Mouse (Mus musculus) liver, embryonic 14.5 days (tissue): ENCODE data around the gene 4930550L24Rik. TPM values are rescaled to one million over a fixed set of nuclear protein-coding genes. Genes with fewer than 3 reads are reported as not detected.

ENCODE experiments used
- ATAC-seq: fragments of 200-750 bp; cut with Nextera tagmentation; 2 replicates; pipeline ENCODE4 v1.8.0; 2017; ENCODE audit warnings: moderate number of reproducible peaks, mild to moderate bottlenecking, moderate library complexity; ENCODE audit not compliant: insufficient read depth
- DNase-seq, 3 experiments: peaks; one replicate each; pipeline ENCODE4 v3.0.0-alpha.2; 2012 to 2013; ENCODE audit warnings: low read depth in 3 of 3, low spot score in 3 of 3
- H3K27ac ChIP-seq: fragments of 300-500 bp; sonication (generic); 2 replicates; pipeline ENCODE4 v1.5.1; 2014; ENCODE audit warnings: moderate library complexity, mild to moderate bottlenecking, control low read depth, inconsistent platforms
- H3K27me3 ChIP-seq: fragments of 300-500 bp; sonication (generic); 2 replicates; pipeline ENCODE4 v1.6.1; 2014; ENCODE audit warnings: mild to moderate bottlenecking, low read length, moderate library complexity; ENCODE audit not compliant: control insufficient read depth, insufficient read depth
- H3K36me3 ChIP-seq: fragments of 300-500 bp; sonication (generic); replicated peaks from 2 replicates; pipeline ENCODE4 v1.6.1; 2014; ENCODE audit warnings: low read depth; ENCODE audit not compliant: control insufficient read depth, insufficient read depth
- H3K4me1 ChIP-seq, 2 experiments: fragments of 200-500 bp in 1 of 2; fragments of 300-500 bp in 1 of 2; sonication (generic) in 1 of 2; replicated peaks; 2 replicates each; pipeline ENCODE4 v1.6.1; 2012 to 2014; ENCODE audit warnings: antibody characterized with exemption in 1 of 2, inconsistent platforms in 1 of 2, low read length in 1 of 2; ENCODE audit not compliant: control insufficient read depth in 2 of 2, insufficient read depth in 2 of 2
- H3K4me2 ChIP-seq: fragments of 300-500 bp; sonication (generic); 2 replicates; pipeline ENCODE4 v1.6.1; 2014; ENCODE audit warnings: low read depth, mild to moderate bottlenecking, control low read depth, moderate library complexity
- H3K4me3 ChIP-seq, 2 experiments: fragments of 200-500 bp in 1 of 2; fragments of 300-500 bp in 1 of 2; sonication (generic) in 1 of 2; 2 replicates each; pipeline ENCODE4 v1.5.1; 2012 to 2014; ENCODE audit warnings: low read depth in 2 of 2, low read length in 2 of 2, mild to moderate bottlenecking in 2 of 2, control low read depth in 1 of 2, inconsistent platforms in 1 of 2, moderate library complexity in 1 of 2; ENCODE audit not compliant: insufficient read depth in 1 of 2
- H3K9ac ChIP-seq: fragments of 300-500 bp; sonication (generic); replicated peaks from 2 replicates; pipeline ENCODE4 v1.6.1; 2014; ENCODE audit warnings: mild to moderate bottlenecking, control low read depth, moderate library complexity
- H3K9me3 ChIP-seq: fragments of 300-500 bp; sonication (generic); 2 replicates; pipeline ENCODE4 v1.6.1; 2016; ENCODE audit warnings: low read length, mixed read lengths; ENCODE audit not compliant: control insufficient read depth
- CTCF ChIP-seq: IDR thresholded peaks from 2 replicates; pipeline ENCODE4 v1.5.1; 2016; ENCODE audit warnings: antibody characterized with exemption, low read depth, control low read depth
- EP300 ChIP-seq: IDR thresholded peaks from 2 replicates; pipeline ENCODE4 v1.6.1; 2016; ENCODE audit warnings: antibody characterized with exemption, low read depth
- WGBS: fragments of 180-500 bp; shearing (Covaris S2); extraction: QIAGEN DNeasy Blood & Tissue Kit; methylation state at CpG from one replicate; pipeline ENCODE4 v1.1.7; 2014; ENCODE audit not compliant: insufficient replicate concordance; 5-methylcytosine and 5-hydroxymethylcytosine counted together
- polyA plus RNA-seq, 2 experiments: library from polyadenylated mRNA; depleted of rRNA in 1 of 2; stranded (reverse) in 1 of 2; unstranded in 1 of 2; fragments of >200 nt; fragmentation: Nextera tagmentation in 1 of 2; extraction: Ambion mirVana in 1 of 2; gene quantifications; 2 replicates each; pipeline versions ENCODE4 v1.2.1 to v1.2.3; 2012 to 2014

Gene 4930550L24Rik
- polyA plus RNA-seq (2012; rRNA removed) (0.06 TPM in 1 of 2 replicates, not detected in the other), polyA plus RNA-seq (2014; fragmentation: Nextera tagmentation; extraction: Ambion mirVana) (0.16 TPM in 1 of 2 replicates, not detected in the other)

DNA sequence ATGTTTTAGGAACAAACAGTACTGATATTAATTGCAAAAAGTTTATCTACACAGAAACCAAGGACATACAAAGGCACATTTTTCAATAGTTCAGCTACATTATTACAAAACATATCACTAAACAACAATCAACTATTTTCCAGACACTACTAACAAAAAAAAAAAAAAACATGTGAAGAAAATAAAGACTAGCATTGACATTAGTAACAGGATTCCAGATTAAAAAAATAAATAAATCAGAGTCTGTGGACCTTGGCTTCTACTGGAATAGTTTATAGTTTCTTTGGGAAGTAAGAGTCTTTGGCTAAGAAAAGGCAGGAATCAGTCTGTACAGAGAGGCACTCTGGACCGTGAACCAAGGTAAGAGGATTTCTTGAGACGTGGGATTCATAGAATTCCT lies at the start of gene 4930550L24Rik:
TSS of gene 4930550L24Rik (plus strand) at position 301 of the 400 bp plus-strand sequence.
- no peak for TF ChIP-seq CTCF
- no peak for TF ChIP-seq EP300
- DNase-seq = no peak
- no peak within 1 kb of the TSS for H3K9ac ChIP-seq

DNA sequence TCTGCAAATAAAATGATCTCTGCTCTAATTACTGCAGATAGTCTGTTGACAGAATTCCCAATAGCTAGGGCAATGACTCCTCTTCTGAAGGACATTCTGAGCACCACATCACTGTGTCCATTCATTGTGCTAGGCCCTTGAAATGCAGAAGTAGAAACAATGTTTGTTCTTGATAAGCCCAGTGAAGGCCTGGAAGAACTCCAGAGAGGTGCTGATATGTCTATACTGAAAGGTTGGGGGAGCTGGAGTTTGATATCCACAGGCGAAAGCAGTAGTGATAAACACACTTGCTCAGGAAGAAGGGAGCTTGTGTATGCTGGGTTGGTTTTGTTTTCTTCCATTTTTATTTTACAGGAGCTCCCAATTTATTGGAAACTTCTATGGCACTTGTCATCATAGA lies 8.4 kb upstream of the 4930550L24Rik start:
- WGBS = 20% methylated on average over 1 of the region's 1 CpGs
- Histone ChIP-seq H3K27me3 (no peaks in the 10 kb centered on the region), H3K27ac (no peak overlapping the region), H3K4me3 (no peak overlapping the region), H3K36me3 (no peaks in the 10 kb centered on the region), H3K4me1 (no peaks in the 10 kb centered on the region), H3K4me2 (no peak overlapping the region), H3K9ac (no peak overlapping the region), H3K9me3 (no peaks in the 10 kb centered on the region)
- TF ChIP-seq EP300 (no peak), CTCF (no peak)
- no peak for ATAC-seq
- no peak for DNase-seq

More for the DNA sequence above, at the start of gene 4930550L24Rik:
- no peaks in the 10 kb centered on the region for H3K4me1 ChIP-seq
- no peak within 1 kb of the TSS for H3K4me2 ChIP-seq
- no peak within 1 kb of the TSS for H3K4me3 ChIP-seq
- WGBS = 61% methylated on average over 2 of the region's 2 CpGs
- ATAC-seq = no peak
- H3K9me3 ChIP-seq = no peaks in the 10 kb centered on the region
- H3K27me3 ChIP-seq = no peaks in the 10 kb centered on the region
- no peak within 1 kb of the TSS for H3K27ac ChIP-seq
- no peaks in the 10 kb centered on the region for H3K36me3 ChIP-seq

DNA sequence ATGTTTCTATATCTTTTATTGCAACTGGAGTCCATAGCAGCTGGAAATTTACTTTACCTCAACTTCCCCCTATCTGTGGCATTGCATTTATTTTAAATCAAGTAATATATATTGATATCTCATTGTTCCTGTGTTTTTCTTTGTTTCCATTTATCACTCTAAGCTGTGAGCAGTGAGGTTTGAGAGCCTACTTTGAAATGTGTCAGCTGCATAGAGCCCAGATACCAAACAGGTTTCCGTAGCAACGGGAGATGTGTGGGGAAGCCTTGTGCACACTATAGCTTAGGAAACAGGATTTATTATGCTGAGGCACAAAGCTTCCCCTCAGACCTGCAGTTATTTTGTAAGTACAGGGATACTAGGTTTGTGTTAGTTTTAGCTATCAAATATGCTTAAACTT lies 58.8 kb downstream of the 4930550L24Rik start:
- no peak overlapping the region for H3K27ac ChIP-seq
- H3K4me3 ChIP-seq = no peak overlapping the region
- TF ChIP-seq CTCF (no peak), EP300 (no peak)
- no peak overlapping the region for H3K4me2 ChIP-seq
- 78% methylated on average over 2 of the region's 2 CpGs for WGBS
- H3K27me3 ChIP-seq = no peaks in the 10 kb centered on the region
- H3K36me3 ChIP-seq = no peaks in the 10 kb centered on the region
- ATAC-seq (no peak), DNase-seq (no peak)
- H3K9ac ChIP-seq = no peak overlapping the region
- no peaks in the 10 kb centered on the region for H3K4me1 ChIP-seq
- H3K9me3 ChIP-seq = no peaks in the 10 kb centered on the region
